Mouse (Mus musculus) layer of hippocampus, postnatal 25 days (tissue): ENCODE results near the gene 5830411N06Rik. TPM values are rescaled to one million over a fixed set of nuclear protein-coding genes. Genes with fewer than 3 reads are reported as not detected.

ENCODE experiments used
- DNase-seq, 2 experiments: peaks; one replicate each; pipeline ENCODE4 v3.0.0; 2022; ENCODE audit warnings: mixed read lengths in 2 of 2, low spot score in 1 of 2; ENCODE audit errors: extremely low spot score in 1 of 2
- total RNA-seq, 2 experiments: library from RNA; stranded (reverse); gene quantifications; 2 replicates each; pipeline ENCODE4 v1.2.3; 2021

Gene 5830411N06Rik
- total RNA-seq, 2 experiments from 2014 or later = 0.22 to 0.26 TPM

- no peak for DNase-seq
These were observed 86.6 kb downstream of the 5830411N06Rik start, which contains the start of gene Olfr527 for GRCm38 (mm10) chr7:140333717-140334116. Gene Olfr527, plus strand, starts transcription at chr7:140334017.

Other genes starting within 250 kb of the 5830411N06Rik start
- gene Zfp511, start 210.9 kb upstream of the 5830411N06Rik start, total RNA-seq = 10 to 100 TPM; 21.7 to 26.4 TPM
- gene Tubgcp2, start 210.6 kb upstream of the 5830411N06Rik start, total RNA-seq = 10 to 100 TPM; 36.6 to 38.0 TPM
- under 1 TPM; 0.12 to 0.14 TPM for gene Msx3, start 198.2 kb upstream of the 5830411N06Rik start, total RNA-seq
- 100 to 1,000 TPM; 235 to 258 TPM for gene Caly, start 164.7 kb upstream of the 5830411N06Rik start, total RNA-seq
- not detected for gene Prap1, start 153.9 kb upstream of the 5830411N06Rik start, total RNA-seq
- 10 to 100 TPM; 38.3 to 47.5 TPM for gene Fuom, start 144.8 kb upstream of the 5830411N06Rik start, total RNA-seq
- 1 to 10 TPM; 4.0 to 4.7 TPM for gene Paox, start 131.5 kb upstream of the 5830411N06Rik start, total RNA-seq
- gene Echs1, start 130.8 kb upstream of the 5830411N06Rik start, total RNA-seq = 10 to 100 TPM; 52.1 to 59.8 TPM
- gene Mtg1, start 109.7 kb upstream of the 5830411N06Rik start, total RNA-seq = 10 to 100 TPM; 24.9 to 30.2 TPM
- gene Sprn, start 92.4 kb upstream of the 5830411N06Rik start, total RNA-seq = 100 to 1,000 TPM; 191 to 207 TPM
- not detected for gene Olfr522, start 82.5 kb upstream of the 5830411N06Rik start, total RNA-seq
- gene Olfr523, start 74.1 kb upstream of the 5830411N06Rik start, total RNA-seq = under 1 TPM in 1 of 2 experiments, not detected in 1; 0.25 TPM
- not detected for gene Olfr524, start 41.3 kb upstream of the 5830411N06Rik start, total RNA-seq
- under 1 TPM; 0.39 to 0.63 TPM for gene Cd163l1, start 29.0 kb upstream of the 5830411N06Rik start, total RNA-seq
- not detected for gene Olfr525, start 73.6 kb downstream of the 5830411N06Rik start, total RNA-seq
- not detected for gene Olfr527, start 86.7 kb downstream of the 5830411N06Rik start, total RNA-seq
- not detected for gene Olfr60, start 114.4 kb downstream of the 5830411N06Rik start, total RNA-seq
- gene Olfr530, start 129.0 kb downstream of the 5830411N06Rik start, total RNA-seq = not detected
- not detected for gene Olfr531, start 155.6 kb downstream of the 5830411N06Rik start, total RNA-seq
- gene Olfr532, start 174.4 kb downstream of the 5830411N06Rik start, total RNA-seq = not detected
- not detected for gene Olfr533, start 216.1 kb downstream of the 5830411N06Rik start, total RNA-seq
- gene Olfr535, start 236.9 kb downstream of the 5830411N06Rik start, total RNA-seq = under 1 TPM; 0.07 to 0.19 TPM